Mouse (Mus musculus) forebrain, embryonic 15.5 days (tissue): ENCODE measurements at regions not wholly inside any gene's neighbourhood (a gene's known extent, or its start where the extent isn't known, plus 50 kb on each side); places are given as distances from the start of the nearest gene placed in this dataset.

Experiments
- ATAC-seq: fragments of 200-750 bp; cut with Nextera tagmentation; replicated peaks from 2 replicates; pipeline ENCODE4 v1.8.0; 2017; ENCODE audit warnings: mild to moderate bottlenecking, moderate TSS enrichment, moderate library complexity
- H3K27ac ChIP-seq: fragments of 300-500 bp; sonication (generic); replicated peaks from 2 replicates; pipeline ENCODE4 v1.5.1; 2015; ENCODE audit warnings: mild to moderate bottlenecking, inconsistent platforms
- H3K27me3 ChIP-seq: fragments of 300-500 bp; sonication (generic); 2 replicates; pipeline ENCODE4 v1.6.1; 2015; ENCODE audit warnings: inconsistent platforms
- H3K36me3 ChIP-seq: fragments of 300-500 bp; sonication (generic); 2 replicates; pipeline ENCODE4 v1.6.1; 2015; ENCODE audit warnings: mild to moderate bottlenecking, inconsistent platforms
- H3K4me1 ChIP-seq: fragments of 300-500 bp; sonication (generic); 2 replicates; pipeline ENCODE4 v1.6.1; 2015; ENCODE audit warnings: inconsistent platforms
- H3K4me2 ChIP-seq: fragments of 300-500 bp; sonication (generic); replicated peaks from 2 replicates; pipeline ENCODE4 v1.6.1; 2015; ENCODE audit warnings: mild to moderate bottlenecking, inconsistent platforms
- H3K4me3 ChIP-seq: fragments of 300-500 bp; sonication (generic); 2 replicates; pipeline ENCODE4 v1.5.1; 2015; ENCODE audit warnings: mild to moderate bottlenecking, inconsistent platforms
- H3K9ac ChIP-seq: fragments of 300-500 bp; sonication (generic); replicated peaks from 2 replicates; pipeline ENCODE4 v1.6.1; 2015; ENCODE audit warnings: mild to moderate bottlenecking, inconsistent platforms
- H3K9me3 ChIP-seq: fragments of 300-500 bp; sonication (generic); 2 replicates; pipeline ENCODE4 v1.6.1; 2016; ENCODE audit warnings: inconsistent platforms
- WGBS: fragments of 180-500 bp; shearing (Covaris S2); methylation state at CpG from one replicate; pipeline ENCODE4 v1.1.7; 2015; ENCODE audit warnings: mixed read lengths; 5-methylcytosine and 5-hydroxymethylcytosine counted together

- H3K4me2 ChIP-seq = no peak overlapping the region
- WGBS = 91% methylated on average over 5 of the region's 5 CpGs
- no peak overlapping the region for H3K27ac ChIP-seq
- H3K4me1 ChIP-seq = no peaks in the 10 kb centered on the region
- no peak overlapping the region for H3K4me3 ChIP-seq
- no peaks in the 10 kb centered on the region for H3K36me3 ChIP-seq
- no peak overlapping the region for H3K9ac ChIP-seq
- no peaks in the 10 kb centered on the region for H3K9me3 ChIP-seq
- no peak for ATAC-seq
- H3K27me3 ChIP-seq = no peaks in the 10 kb centered on the region
Measured at GRCm38 (mm10) chr10:106058050-106058449, 216.9 kb upstream of the Mettl25 start.

GRCm38 (mm10) chr10:106038497-106038896, 197.3 kb upstream of the Mettl25 start:
- no peaks in the 10 kb centered on the region for H3K36me3 ChIP-seq
- WGBS = 88% methylated on average over 1 of the region's 1 CpGs
- ATAC-seq = no peak

GRCm38 (mm10) chr10:106038033-106038432, 196.9 kb upstream of the Mettl25 start:
- no peak for ATAC-seq
- H3K4me2 ChIP-seq = no peak overlapping the region
- H3K27ac ChIP-seq = no peak overlapping the region
- H3K9ac ChIP-seq = no peak overlapping the region
- no peaks in the 10 kb centered on the region for H3K4me1 ChIP-seq
- 97% methylated on average over 2 of the region's 2 CpGs for WGBS
- no peak overlapping the region for H3K4me3 ChIP-seq
- H3K36me3 ChIP-seq = no peaks in the 10 kb centered on the region
- H3K27me3 ChIP-seq = no peaks in the 10 kb centered on the region
- H3K9me3 ChIP-seq = no peaks in the 10 kb centered on the region

More at GRCm38 (mm10) chr10:106038497-106038896, 197.3 kb upstream of the Mettl25 start:
- no peaks in the 10 kb centered on the region for H3K4me1 ChIP-seq
- H3K4me2 ChIP-seq = no peak overlapping the region
- H3K9me3 ChIP-seq = no peaks in the 10 kb centered on the region
- H3K4me3 ChIP-seq = no peak overlapping the region
- H3K27me3 ChIP-seq = no peaks in the 10 kb centered on the region
- H3K27ac ChIP-seq = no peak overlapping the region
- H3K9ac ChIP-seq = no peak overlapping the region

GRCm38 (mm10) chr10:106033416-106033815, 192.2 kb upstream of the Mettl25 start:
- no peaks in the 10 kb centered on the region for H3K4me1 ChIP-seq
- H3K9ac ChIP-seq = no peak overlapping the region
- no peaks in the 10 kb centered on the region for H3K36me3 ChIP-seq
- no peak overlapping the region for H3K4me3 ChIP-seq
- no peak overlapping the region for H3K27ac ChIP-seq
- no peaks in the 10 kb centered on the region for H3K9me3 ChIP-seq
- no peak for ATAC-seq
- WGBS = 72% methylated on average over 4 of the region's 4 CpGs
- no peak overlapping the region for H3K4me2 ChIP-seq
- H3K27me3 ChIP-seq = no peaks in the 10 kb centered on the region

GRCm38 (mm10) chr10:106024648-106025047, 183.5 kb upstream of the Mettl25 start:
- Histone ChIP-seq H3K9ac (no peak overlapping the region), H3K4me1 (no peaks in the 10 kb centered on the region), H3K36me3 (no peaks in the 10 kb centered on the region), H3K27ac (no peak overlapping the region), H3K9me3 (no peaks in the 10 kb centered on the region), H3K4me3 (no peak overlapping the region), H3K4me2 (no peak overlapping the region), H3K27me3 (no peaks in the 10 kb centered on the region)
- WGBS = 51% methylated on average over 1 of the region's 1 CpGs
- ATAC-seq = no peak

GRCm38 (mm10) chr10:106023639-106024215, 182.5 kb upstream of the Mettl25 start:
- no peak overlapping the region for H3K4me3 ChIP-seq
- no peaks in the 10 kb centered on the region for H3K27me3 ChIP-seq
- no peak overlapping the region for H3K9ac ChIP-seq
- H3K4me2 ChIP-seq = no peak overlapping the region
- H3K4me1 ChIP-seq = no peaks in the 10 kb centered on the region
- no peaks in the 10 kb centered on the region for H3K9me3 ChIP-seq
- WGBS = 47% methylated on average over 9 of the region's 9 CpGs
- no peaks in the 10 kb centered on the region for H3K36me3 ChIP-seq
- H3K27ac ChIP-seq = no peak overlapping the region
- no peak for ATAC-seq

DNA sequence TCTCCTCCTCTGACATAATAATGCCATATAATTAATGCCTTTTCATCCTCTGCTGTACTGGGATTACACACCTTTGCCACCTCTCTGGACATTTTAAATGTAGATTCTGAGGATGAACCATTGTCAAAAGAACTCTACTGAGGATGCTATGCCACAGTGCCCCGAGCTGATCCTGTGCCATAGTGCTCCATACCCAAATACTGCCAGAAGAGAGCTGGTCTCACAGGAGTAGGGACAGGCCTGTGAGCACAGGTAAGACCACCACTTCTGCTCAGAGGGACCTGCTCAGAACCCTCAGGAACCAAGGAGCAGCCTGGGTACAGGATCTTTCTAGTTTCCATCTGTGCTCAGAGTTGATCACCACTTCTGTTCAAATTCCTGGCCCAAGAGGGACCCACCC, 174.8 kb upstream of the Mettl25 start:
- WGBS = 85% methylated on average over 1 of the region's 1 CpGs
- H3K4me3 ChIP-seq = no peak overlapping the region
- H3K27me3 ChIP-seq = no peaks in the 10 kb centered on the region

DNA sequence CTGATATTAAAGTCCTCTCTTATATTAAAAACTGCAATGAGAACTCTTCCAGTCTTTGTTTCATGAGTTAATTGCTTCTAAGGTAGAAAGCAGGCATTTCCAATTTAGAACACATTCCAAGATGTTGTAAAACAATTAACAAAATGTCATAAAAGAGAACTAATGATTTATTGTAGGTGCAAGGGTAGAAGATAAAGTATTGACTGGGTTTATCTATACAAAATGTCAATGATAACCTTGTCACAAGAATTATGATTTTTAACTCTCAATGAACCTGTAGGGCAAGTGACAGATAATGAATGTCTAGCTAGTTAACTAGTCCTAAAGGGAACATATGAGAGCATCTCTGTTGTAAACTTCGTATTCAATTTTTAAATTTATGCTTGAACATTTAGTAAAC, 174.3 kb upstream of the Mettl25 start:
- no peaks in the 10 kb centered on the region for H3K4me1 ChIP-seq
- no peaks in the 10 kb centered on the region for H3K36me3 ChIP-seq

More for the DNA sequence above, 174.8 kb upstream of the Mettl25 start:
- no peaks in the 10 kb centered on the region for H3K36me3 ChIP-seq
- ATAC-seq = no peak
- H3K9ac ChIP-seq = no peak overlapping the region
- no peaks in the 10 kb centered on the region for H3K9me3 ChIP-seq
- H3K27ac ChIP-seq = no peak overlapping the region
- H3K4me2 ChIP-seq = no peak overlapping the region
- no peaks in the 10 kb centered on the region for H3K4me1 ChIP-seq

GRCm38 (mm10) chr10:106010131-106010530, 169.0 kb upstream of the Mettl25 start:
- H3K27me3 ChIP-seq = no peaks in the 10 kb centered on the region
- WGBS = 44% methylated on average over 2 of the region's 2 CpGs

More for the DNA sequence above, 174.3 kb upstream of the Mettl25 start:
- Histone ChIP-seq H3K27ac (no peak overlapping the region), H3K4me2 (no peak overlapping the region), H3K4me3 (no peak overlapping the region), H3K27me3 (no peaks in the 10 kb centered on the region), H3K9ac (no peak overlapping the region), H3K9me3 (no peaks in the 10 kb centered on the region)
- 85% methylated on average over 1 of the region's 1 CpGs for WGBS
- no peak for ATAC-seq

DNA sequence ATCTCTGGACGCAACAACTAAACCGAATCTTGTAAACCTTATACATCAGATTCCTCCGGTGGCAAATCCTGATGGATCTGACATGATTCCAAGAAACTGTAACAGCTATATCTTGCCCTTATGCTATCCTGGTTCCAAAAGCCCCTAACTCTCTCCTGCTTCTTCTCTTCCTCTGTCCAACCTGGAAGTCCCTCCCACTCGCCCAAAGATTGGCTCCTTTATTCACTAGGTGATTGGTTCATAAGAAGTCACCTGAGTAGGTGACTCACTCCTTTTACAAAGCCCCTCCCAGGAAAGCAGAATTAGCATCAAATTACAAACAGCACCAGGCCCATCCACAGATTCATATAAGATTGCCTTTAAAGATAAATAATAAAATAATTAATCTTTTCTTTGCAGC, 166.2 kb upstream of the Mettl25 start:
- Histone ChIP-seq H3K4me1 (no peaks in the 10 kb centered on the region), H3K36me3 (no peaks in the 10 kb centered on the region), H3K27ac (no peak overlapping the region), H3K4me3 (no peak overlapping the region), H3K9me3 (no peaks in the 10 kb centered on the region), H3K9ac (no peak overlapping the region), H3K27me3 (no peaks in the 10 kb centered on the region), H3K4me2 (no peak overlapping the region)
- WGBS = 91% methylated on average over 4 of the region's 4 CpGs
- no peak for ATAC-seq

More at GRCm38 (mm10) chr10:106010131-106010530, 169.0 kb upstream of the Mettl25 start:
- H3K4me1 ChIP-seq = no peaks in the 10 kb centered on the region
- no peaks in the 10 kb centered on the region for H3K36me3 ChIP-seq
- no peak overlapping the region for H3K27ac ChIP-seq
- ATAC-seq = peak; percentile 60
- no peaks in the 10 kb centered on the region for H3K9me3 ChIP-seq
- H3K4me2 ChIP-seq = no peak overlapping the region
- H3K9ac ChIP-seq = no peak overlapping the region
- H3K4me3 ChIP-seq = no peak overlapping the region

- Histone ChIP-seq H3K4me1 (no peaks in the 10 kb centered on the region), H3K4me2 (no peak overlapping the region), H3K27ac (no peak overlapping the region), H3K36me3 (no peaks in the 10 kb centered on the region), H3K4me3 (no peak overlapping the region), H3K9ac (no peak overlapping the region), H3K27me3 (no peaks in the 10 kb centered on the region), H3K9me3 (no peaks in the 10 kb centered on the region)
- WGBS = 90% methylated on average over 10 of the region's 10 CpGs
- no peak for ATAC-seq
Measured at GRCm38 (mm10) chr10:106006861-106007260, 165.7 kb upstream of the Mettl25 start.

GRCm38 (mm10) chr10:106006061-106006460, 164.9 kb upstream of the Mettl25 start:
- no peaks in the 10 kb centered on the region for H3K9me3 ChIP-seq
- H3K4me3 ChIP-seq = no peak overlapping the region
- no peaks in the 10 kb centered on the region for H3K27me3 ChIP-seq
- no peak overlapping the region for H3K9ac ChIP-seq
- H3K36me3 ChIP-seq = no peaks in the 10 kb centered on the region
- no peak overlapping the region for H3K27ac ChIP-seq
- no peak for ATAC-seq
- H3K4me2 ChIP-seq = no peak overlapping the region
- no peaks in the 10 kb centered on the region for H3K4me1 ChIP-seq

DNA sequence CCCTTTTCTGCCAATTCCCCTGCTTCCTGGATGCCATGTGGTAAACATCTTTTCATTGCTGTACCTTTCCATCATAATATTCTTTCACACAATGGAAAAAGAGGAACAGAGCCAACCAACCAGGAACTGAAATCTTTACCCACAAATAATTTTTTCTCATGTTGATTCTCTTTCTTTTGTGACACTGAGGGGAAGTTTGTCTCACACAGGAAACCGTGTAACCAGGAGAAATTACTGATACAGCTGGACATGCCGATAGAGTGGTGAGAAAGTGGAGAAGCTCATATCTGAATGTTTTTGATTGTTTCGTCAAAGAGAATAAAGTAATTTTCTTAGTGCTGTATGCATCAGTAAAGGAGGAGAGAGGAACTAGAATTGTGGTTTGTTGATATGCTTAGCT, 116.3 kb upstream of the Mettl25 start:
- no peaks in the 10 kb centered on the region for H3K36me3 ChIP-seq
- no peaks in the 10 kb centered on the region for H3K9me3 ChIP-seq
- 89% methylated on average over 3 of the region's 3 CpGs for WGBS
- no peak overlapping the region for H3K4me2 ChIP-seq
- H3K27ac ChIP-seq = no peak overlapping the region
- no peak for ATAC-seq
- H3K27me3 ChIP-seq = no peaks in the 10 kb centered on the region
- H3K4me3 ChIP-seq = no peak overlapping the region
- no peaks in the 10 kb centered on the region for H3K4me1 ChIP-seq
- H3K9ac ChIP-seq = no peak overlapping the region
